Mouse (Mus musculus) CH12.LX (cell line): ENCODE results near the gene Gm27029. TPM values are rescaled to one million over a fixed set of nuclear protein-coding genes. Genes with fewer than 3 reads are reported as not detected.

ENCODE experiments used
- DNase-seq: peaks from one replicate; pipeline ENCODE4 v3.0.0-alpha.2; 2013; ENCODE audit errors: extremely low read depth
- H3K27ac ChIP-seq: 2 replicates; pipeline ENCODE4 v1.5.1; 2012; ENCODE audit warnings: low read depth, mild to moderate bottlenecking, control low read depth, moderate library complexity; ENCODE audit not compliant: insufficient read depth
- H3K27me3 ChIP-seq: replicated peaks from 2 replicates; pipeline ENCODE3; 2012; ENCODE audit warnings: inconsistent platforms
- H3K36me3 ChIP-seq, 2 experiments: replicated peaks in 1 of 2; 2 replicates each; pipeline versions ENCODE3 to v1.6.1; 2012; ENCODE audit warnings: inconsistent platforms in 1 of 2, low read length in 1 of 2, mild to moderate bottlenecking in 1 of 2, mixed read lengths in 1 of 2, moderate library complexity in 1 of 2; ENCODE audit not compliant: control insufficient read depth in 1 of 2, insufficient read depth in 1 of 2
- H3K4me1 ChIP-seq, 2 experiments: 2 replicates each; pipeline ENCODE4 v1.6.1; 2012; ENCODE audit warnings: inconsistent platforms in 1 of 2, moderate library complexity in 1 of 2; ENCODE audit not compliant: insufficient read depth in 2 of 2, control insufficient read depth in 1 of 2
- H3K4me2 ChIP-seq: 2 replicates; pipeline ENCODE4 v1.6.1; 2012; ENCODE audit warnings: low read depth, mild to moderate bottlenecking, control low read depth; ENCODE audit not compliant: poor library complexity, insufficient read depth, severe bottlenecking
- H3K4me3 ChIP-seq, 3 experiments: fragments of 150-350 bp in 1 of 3; sonication (generic) in 1 of 3; replicated peaks in 1 of 3; 2 replicates each; pipeline versions ENCODE3 to v1.5.1; 2011 to 2012; ENCODE audit warnings: low read depth in 2 of 3, low read length in 2 of 3, mild to moderate bottlenecking in 2 of 3, moderate library complexity in 2 of 3, control low read depth in 1 of 3, improper control_type of control experiment in 1 of 3, inconsistent platforms in 1 of 3, mixed read lengths in 1 of 3; ENCODE audit not compliant: poor library complexity in 1 of 3
- H3K79me2 ChIP-seq: replicated peaks from 2 replicates; pipeline ENCODE4 v1.6.1; 2012; ENCODE audit warnings: mild to moderate bottlenecking, moderate library complexity; ENCODE audit not compliant: control insufficient read depth, poor library complexity, insufficient read depth, severe bottlenecking; ENCODE audit errors: extremely low read depth
- H3K9ac ChIP-seq: 2 replicates; pipeline ENCODE4 v1.6.1; 2012; ENCODE audit warnings: low read depth, mild to moderate bottlenecking, control low read depth, moderate library complexity; ENCODE audit not compliant: insufficient read depth
- H3K9me3 ChIP-seq: replicated peaks from 2 replicates; pipeline ENCODE3; 2012; ENCODE audit warnings: low read length, inconsistent platforms, mixed read lengths
- BHLHE40 ChIP-seq: IDR thresholded peaks from 2 replicates; pipeline ENCODE4 v1.6.1; 2011; ENCODE audit warnings: mild to moderate bottlenecking, low read depth, low read length, improper control_type of control experiment
- CHD1 ChIP-seq: IDR thresholded peaks from 2 replicates; pipeline ENCODE4 v1.6.1; 2012; ENCODE audit warnings: low read depth, low read length, improper control_type of control experiment, inconsistent platforms
- CHD2 ChIP-seq: IDR thresholded peaks from 2 replicates; pipeline ENCODE4 v1.6.1; 2011; ENCODE audit warnings: low read length, improper control_type of control experiment
- CTCF ChIP-seq, 2 experiments: IDR thresholded peaks in 1 of 2; conservative IDR thresholded peaks in 1 of 2; 2 replicates each; pipeline ENCODE4 v1.5.1; 2011 to 2012; ENCODE audit warnings: low read depth in 2 of 2, low read length in 2 of 2, improper control_type of control experiment in 1 of 2, inconsistent platforms in 1 of 2, mild to moderate bottlenecking in 1 of 2, moderate library complexity in 1 of 2
- E2F4 ChIP-seq: IDR thresholded peaks from 2 replicates; pipeline ENCODE4 v1.6.1; 2011; ENCODE audit warnings: low read depth, low read length, improper control_type of control experiment; ENCODE audit not compliant: insufficient replicate concordance
- ETS1 ChIP-seq: conservative IDR thresholded peaks from 2 replicates; pipeline ENCODE4 v1.6.1; 2012; ENCODE audit warnings: low read depth, mild to moderate bottlenecking, inconsistent platforms, low read length, improper control_type of control experiment, moderate library complexity
- HCFC1 ChIP-seq: IDR thresholded peaks from 2 replicates; pipeline ENCODE4 v1.6.1; 2012; ENCODE audit warnings: low read depth, mild to moderate bottlenecking, inconsistent platforms, low read length, improper control_type of control experiment
- JUN ChIP-seq: IDR thresholded peaks from 2 replicates; pipeline ENCODE4 v1.6.1; 2011; ENCODE audit warnings: low read depth, mild to moderate bottlenecking, low read length, improper control_type of control experiment, moderate library complexity; ENCODE audit not compliant: insufficient read depth
- JUND ChIP-seq: conservative IDR thresholded peaks from 2 replicates; pipeline ENCODE4 v1.6.1; 2011; ENCODE audit warnings: low read depth, low read length, improper control_type of control experiment
- KAT2A ChIP-seq: IDR thresholded peaks from 2 replicates; pipeline ENCODE4 v1.6.1; 2012; ENCODE audit warnings: low read length, improper control_type of control experiment, inconsistent platforms; ENCODE audit not compliant: insufficient replicate concordance
- MAFK ChIP-seq: IDR thresholded peaks from 2 replicates; pipeline ENCODE4 v1.6.1; 2011; ENCODE audit warnings: low read length, improper control_type of control experiment; ENCODE audit not compliant: insufficient replicate concordance
- MAX ChIP-seq: IDR thresholded peaks from 2 replicates; pipeline ENCODE4 v1.6.1; 2011; ENCODE audit warnings: low read length, improper control_type of control experiment
- MAZ ChIP-seq: IDR thresholded peaks from 2 replicates; pipeline ENCODE4 v1.6.1; 2012; ENCODE audit warnings: low read depth, mild to moderate bottlenecking, inconsistent platforms, low read length, improper control_type of control experiment, moderate library complexity
- MEF2A ChIP-seq: IDR thresholded peaks from 2 replicates; pipeline ENCODE4 v1.6.1; 2014; ENCODE audit warnings: low read depth, mild to moderate bottlenecking, inconsistent platforms, low read length, improper control_type of control experiment, borderline replicate concordance
- NRF1 ChIP-seq: IDR thresholded peaks from 2 replicates; pipeline ENCODE4 v1.6.1; 2014; ENCODE audit warnings: low read depth, mild to moderate bottlenecking, inconsistent platforms, low read length, improper control_type of control experiment, moderate library complexity
- PAX5 ChIP-seq: IDR thresholded peaks from 2 replicates; pipeline ENCODE4 v1.6.1; 2012; ENCODE audit warnings: low read length, inconsistent platforms, mixed read lengths
- POLR2A ChIP-seq: IDR thresholded peaks from 2 replicates; pipeline ENCODE4 v1.6.1; 2011; ENCODE audit warnings: low read depth, mild to moderate bottlenecking, improper control_type of control experiment, low read length
- SIN3A ChIP-seq: IDR thresholded peaks from 2 replicates; pipeline ENCODE4 v1.6.1; 2012; ENCODE audit warnings: low read length, improper control_type of control experiment, inconsistent platforms
- SMC3 ChIP-seq: IDR thresholded peaks from 2 replicates; pipeline ENCODE4 v1.6.1; 2011; ENCODE audit warnings: low read depth, low read length, improper control_type of control experiment
- TBP ChIP-seq: conservative IDR thresholded peaks from 2 replicates; pipeline ENCODE4 v1.6.1; 2011; ENCODE audit warnings: low read depth, low read length, improper control_type of control experiment
- TCF12 ChIP-seq: IDR thresholded peaks from 2 replicates; pipeline ENCODE4 v1.6.1; 2014; ENCODE audit warnings: low read depth, mild to moderate bottlenecking, inconsistent platforms, low read length, improper control_type of control experiment
- USF2 ChIP-seq: conservative IDR thresholded peaks from 2 replicates; pipeline ENCODE4 v1.6.1; 2011; ENCODE audit warnings: low read depth, low read length, improper control_type of control experiment
- ZC3H11A ChIP-seq: IDR thresholded peaks from 2 replicates; pipeline ENCODE4 v1.6.1; 2012; ENCODE audit warnings: low read depth, mild to moderate bottlenecking, inconsistent platforms, low read length, improper control_type of control experiment
- ZKSCAN1 ChIP-seq: IDR thresholded peaks from 2 replicates; pipeline ENCODE4 v1.6.1; 2012; ENCODE audit warnings: low read depth, inconsistent platforms, low read length, improper control_type of control experiment, borderline replicate concordance
- ZMIZ1 ChIP-seq: IDR thresholded peaks from 2 replicates; pipeline ENCODE4 v1.6.1; 2012; ENCODE audit warnings: low read depth, mild to moderate bottlenecking, inconsistent platforms, low read length, improper control_type of control experiment
- dilution Hi-C: fragments of 300-500 bp; cut with MboI; formaldehyde crosslinking; loops from 2 replicates; pipeline ENCODE4 v1.14.3; 2020; ENCODE audit warnings: low sequenced_read_pairs; ENCODE audit not compliant: extremely low pct_unique_long_range_greater_than_20kb, extremely low pct_ligation_motif_present
- in situ Hi-C: fragments of 300-500 bp; cut with MboI; formaldehyde crosslinking; loops from 3 replicates; pipeline ENCODE4 v1.14.3; 2019; ENCODE audit warnings: low sequenced_read_pairs, low pct_ligation_motif_present, low pct_unique_long_range_greater_than_20kb, mixed read lengths
- polyA plus RNA-seq: library from polyadenylated mRNA; unstranded; fragments of >175 nt; gene quantifications from 2 replicates; pipeline ENCODE4 v1.2.1, GENCODE M21; 2012; ENCODE audit warnings: low read depth; ENCODE audit not compliant: insufficient read length
- total RNA-seq, 2 experiments: library from RNA; depleted of rRNA; stranded (reverse); fragments of 300-350 nt in 1 of 2; fragments of >200 nt in 1 of 2; gene quantifications; 2 replicates each; pipeline ENCODE4 v1.2.3; 2012 to 2014

Gene Gm27029
- total and polyA plus RNA-seq, 3 experiments, result 1.7 to 8.3 (median 6.2) TPM

DNA sequence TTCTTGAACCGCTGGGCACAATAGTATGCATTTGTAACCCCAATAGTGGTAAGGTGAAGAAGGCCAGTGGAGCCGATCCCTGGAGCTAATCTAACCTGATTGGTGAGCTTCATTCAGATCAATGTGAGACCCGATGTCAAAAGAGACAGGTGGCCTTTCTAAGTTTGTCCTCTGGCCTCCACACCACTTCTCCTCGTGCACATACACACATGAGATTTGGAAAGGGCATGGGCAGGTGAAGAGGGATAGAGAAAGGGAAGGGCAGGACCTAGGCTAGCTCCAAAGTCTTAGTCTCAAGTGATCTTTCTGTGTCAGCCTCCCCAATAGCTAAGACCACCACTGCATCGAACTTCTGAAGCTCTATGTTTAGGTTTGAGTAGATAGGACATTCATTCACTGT, 54.5 kb downstream of the Gm27029 start:
- dilution Hi-C loops (no loop called here), in situ Hi-C loops (no loop called here)
- no peaks in the 10 kb centered on the region for H3K9me3 ChIP-seq

DNA sequence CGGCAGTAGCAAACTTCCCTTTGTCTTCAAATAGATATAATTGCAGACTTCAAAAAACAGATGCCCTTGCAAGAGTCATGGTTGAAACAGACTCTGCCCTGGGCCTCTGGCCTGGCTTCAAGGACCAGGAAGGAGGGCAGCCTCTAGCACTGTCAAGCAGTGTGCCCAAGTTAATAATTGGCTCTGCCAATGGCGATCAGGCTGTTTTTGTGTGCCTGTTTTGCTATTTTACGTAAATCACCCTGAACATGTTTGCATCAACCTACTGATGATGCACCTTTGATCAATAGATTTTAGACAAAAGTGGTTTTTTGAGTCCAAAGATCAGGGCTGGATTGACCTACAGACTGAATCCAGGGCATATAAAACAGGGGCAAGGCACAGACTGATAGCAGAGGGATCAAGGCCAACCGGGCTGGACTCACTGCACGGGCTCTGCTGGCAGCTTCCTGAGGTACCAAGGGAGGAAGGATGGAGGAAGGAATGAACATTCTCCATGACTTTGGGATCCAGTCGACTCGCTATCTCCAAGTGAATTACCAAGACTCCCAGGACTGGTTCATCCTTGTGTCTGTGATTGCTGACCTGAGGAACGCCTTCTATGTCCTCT, 57.2 kb downstream of the Gm27029 start, which contains the start of gene G6pc:
TSS of gene G6pc (plus strand) at position 236 of the 610 bp plus-strand sequence.
- H3K27me3 ChIP-seq, result no peaks in the 10 kb centered on the region
- no peak within 1 kb of the TSS for H3K9ac ChIP-seq
- TF ChIP-seq CHD1 (no peak), E2F4 (no peak), TBP (no peak), ZMIZ1 (no peak), ZKSCAN1 (no peak), JUN (no peak), SIN3A (no peak), POLR2A (no peak), MAZ (no peak), CTCF (conservative IDR thresholded peaks at IDR 0.05 in 1 of 2, IDR thresholded peaks at IDR 0.05 in 1 of 2; ENCODE audit: low read depth in 2 of 2, low read length in 2 of 2) (no peak), KAT2A (no peak), HCFC1 (no peak), ZC3H11A (no peak), SMC3 (no peak), CHD2 (no peak), TCF12 (no peak)
- H3K79me2 ChIP-seq, result no peaks in the 10 kb centered on the region
- no peak within 1 kb of the TSS for H3K27ac ChIP-seq
- dilution Hi-C loops (no loop called here), in situ Hi-C loops (no loop called here)
- no peak for DNase-seq
- H3K4me1 ChIP-seq, result no peaks in the 10 kb centered on the region
- H3K9me3 ChIP-seq, result no peaks in the 10 kb centered on the region
- H3K4me2 ChIP-seq, result no peak within 1 kb of the TSS
- H3K36me3 ChIP-seq, result no peaks in the 10 kb centered on the region
- H3K4me3 ChIP-seq, result no peak within 1 kb of the TSS

More for the DNA sequence above, 54.5 kb downstream of the Gm27029 start:
- H3K27ac ChIP-seq, result no peak overlapping the region
- H3K36me3 ChIP-seq, result no peaks in the 10 kb centered on the region
- H3K4me1 ChIP-seq, result peaks cover 9 to 14% of the 10 kb centered on the region in 2 experiments
- DNase-seq, result no peak
- no peak overlapping the region for H3K9ac ChIP-seq
- no peak overlapping the region for H3K4me3 ChIP-seq
- no peak overlapping the region for H3K4me2 ChIP-seq
- TF ChIP-seq ZC3H11A, result no peak
- TF ChIP-seq NRF1, result no peak
- no peak for TF ChIP-seq BHLHE40
- TF ChIP-seq CHD1, result no peak
- TF ChIP-seq PAX5, result no peak
- no peak for TF ChIP-seq TCF12
- TF ChIP-seq SMC3, result no peak
- no peak for TF ChIP-seq JUN
- no peak for TF ChIP-seq MAFK
- TF ChIP-seq ZMIZ1, result no peak
- no peak for TF ChIP-seq MEF2A
- TF ChIP-seq SIN3A, result no peak
- TF ChIP-seq JUND, result no peak
- no peak for TF ChIP-seq MAX
- no peak for TF ChIP-seq TBP
- no peak for TF ChIP-seq ETS1
- no peak for TF ChIP-seq E2F4
- no peak for TF ChIP-seq USF2
- no peak for TF ChIP-seq ZKSCAN1
- H3K27me3 ChIP-seq, result no peaks in the 10 kb centered on the region
- no peaks in the 10 kb centered on the region for H3K79me2 ChIP-seq
